Mouse (Mus musculus) layer of hippocampus, adult 8-10 months (tissue): ENCODE data around the gene Crat. TPM values are rescaled to one million over a fixed set of nuclear protein-coding genes. Genes with fewer than 3 reads are reported as not detected.
"Not testable (repeated sequence)": the region's sequence is repeated elsewhere in the genome, so short reads cannot be mapped to it uniquely, and the experiment has no call there.

Source experiments
- DNase-seq, 2 experiments: peaks; one replicate each; pipeline ENCODE4 v3.0.0; 2022; ENCODE audit warnings: low spot score in 2 of 2
- total RNA-seq, 4 experiments: library from RNA; stranded (reverse); gene quantifications; 2 replicates each; pipeline ENCODE4 v1.2.4; 2022

Gene Crat
- total RNA-seq, 4 experiments from 2014 or later = 48.9 to 59.3 (median 50.7) TPM

GRCm38 (mm10) chr2:30440701-30441517 lies 25.3 kb upstream of the Crat start:
- peak in 1 of 2 experiments; percentile 57 for DNase-seq

- no peak for DNase-seq
These were observed 24.6 kb upstream of the Crat start for GRCm38 (mm10) chr2:30440211-30440700.

DNA sequence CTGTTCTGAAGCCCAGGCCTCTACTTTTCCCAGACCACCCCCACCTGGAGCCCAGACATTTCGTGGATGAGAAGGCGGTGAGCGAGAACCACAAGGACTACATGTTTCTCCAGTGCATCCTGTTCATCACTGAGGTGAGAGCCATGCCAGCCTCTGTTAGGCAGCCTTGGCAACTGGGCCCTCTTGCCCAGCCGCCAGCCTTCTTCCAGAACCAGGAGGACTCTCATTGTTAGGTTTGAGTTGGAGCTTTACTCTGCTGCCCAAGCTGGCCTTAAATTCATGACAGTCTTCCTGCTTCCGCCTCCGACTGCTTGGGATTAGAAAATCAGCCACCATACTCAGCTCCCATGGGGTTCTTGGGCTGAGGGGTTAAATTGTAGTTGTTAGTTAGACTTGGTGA lies 24.0 kb upstream of the Crat start:
- DNase-seq = no peak

GRCm38 (mm10) chr2:30437791-30438190 lies 22.2 kb upstream of the Crat start:
- no peak for DNase-seq

GRCm38 (mm10) chr2:30436809-30437208 lies 21.2 kb upstream of the Crat start:
- DNase-seq = no peak

- no peak for DNase-seq
These were observed 20.5 kb upstream of the Crat start for GRCm38 (mm10) chr2:30436156-30436545.

DNA sequence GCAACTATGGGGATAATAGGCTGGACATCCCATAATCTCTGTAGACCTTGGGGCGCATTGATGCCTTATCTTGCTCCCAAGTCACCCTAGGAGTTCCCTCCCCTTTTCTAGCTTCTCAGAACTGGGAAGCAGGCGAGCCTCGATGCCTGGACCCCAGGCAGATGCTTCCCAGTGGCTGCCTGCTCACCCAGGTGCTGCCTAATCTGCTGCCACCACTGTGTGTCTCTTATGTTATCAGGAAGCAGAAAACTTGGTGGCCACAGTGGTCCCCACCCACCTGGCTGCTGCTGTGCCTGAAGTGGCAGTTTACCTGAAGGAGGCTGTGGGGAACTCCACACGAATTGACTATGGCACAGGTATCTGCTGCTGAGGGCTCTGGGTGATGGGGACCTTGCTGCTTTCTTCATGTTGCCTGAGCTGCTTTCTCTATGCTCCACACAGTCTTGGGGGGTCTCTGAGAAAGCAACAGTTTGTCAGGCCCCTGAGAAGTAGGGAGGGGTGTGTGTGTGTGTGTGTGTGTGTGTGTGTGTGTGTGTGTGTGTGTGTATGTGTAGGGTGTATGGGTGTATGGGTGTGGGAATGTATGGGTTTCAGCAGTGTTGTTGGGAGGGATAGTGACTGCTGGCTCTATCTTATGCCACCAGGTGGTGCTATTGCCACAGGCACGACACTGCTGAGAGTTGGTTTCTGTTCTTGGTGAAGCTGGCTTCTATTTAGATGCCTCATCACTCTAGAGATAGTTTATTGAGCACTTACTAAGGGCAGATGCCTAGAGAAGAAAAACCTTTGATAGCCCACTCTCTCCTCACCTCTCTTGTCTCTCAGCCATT lies 19.9 kb upstream of the Crat start:
- DNase-seq = peak in 1 of 2 experiments; percentile 76

GRCm38 (mm10) chr2:30429156-30429555 lies 13.5 kb upstream of the Crat start:
- no peak for DNase-seq

DNA sequence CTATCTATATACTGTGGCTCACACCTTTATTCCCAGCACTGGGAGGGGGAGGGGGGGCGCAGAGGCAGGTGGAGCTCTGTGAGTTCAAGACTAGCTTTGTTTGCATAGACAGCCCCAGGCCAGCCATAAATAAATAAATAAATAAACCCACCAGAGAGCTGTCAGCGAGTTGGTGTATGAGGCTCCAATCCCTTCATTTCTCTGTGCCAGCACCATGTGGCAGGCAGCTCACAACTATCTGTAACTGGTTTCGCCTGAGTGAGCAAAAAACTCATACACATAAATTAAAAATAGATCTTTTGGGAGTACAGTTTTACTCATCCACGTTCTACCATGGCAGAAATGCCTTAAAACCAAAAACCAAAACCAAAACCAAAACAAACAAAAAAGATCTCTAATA lies 5.8 kb upstream of the Crat start:
- DNase-seq = no peak

- no peak for DNase-seq
These were observed 3.5 kb upstream of the Crat start for GRCm38 (mm10) chr2:30419112-30419511.

GRCm38 (mm10) chr2:30418259-30418658 lies 2.6 kb upstream of the Crat start:
- DNase-seq = no peak

DNA sequence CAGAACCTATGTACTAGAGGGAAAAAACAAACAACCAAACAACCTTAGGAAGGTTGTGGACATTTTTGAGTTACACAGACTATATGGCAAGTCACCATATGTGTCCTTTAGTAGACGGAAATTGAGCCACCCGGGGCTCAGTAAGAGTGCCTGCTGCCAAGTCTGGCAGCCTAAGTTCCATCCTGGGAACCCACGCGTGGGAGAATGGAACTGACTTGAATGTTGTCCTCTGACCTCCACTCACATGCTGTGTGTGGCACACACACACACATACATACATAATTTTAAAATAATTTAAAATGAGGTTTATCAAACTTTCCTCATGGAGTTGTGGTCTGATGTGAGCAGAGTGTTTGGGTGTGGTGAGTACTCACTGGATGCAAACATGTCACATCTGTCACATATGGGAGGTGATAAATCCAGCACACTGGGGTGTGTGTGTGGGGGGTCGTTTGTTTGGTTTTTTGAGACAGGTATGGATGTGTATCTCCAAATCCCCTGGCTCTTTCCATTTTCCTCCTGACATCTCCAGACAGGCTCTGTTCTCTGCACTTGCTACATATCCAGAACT lies 2.1 kb upstream of the Crat start:
- no peak for DNase-seq

- not testable (repeated sequence) for DNase-seq
These were observed 1.5 kb upstream of the Crat start for GRCm38 (mm10) chr2:30417154-30417553.

DNA sequence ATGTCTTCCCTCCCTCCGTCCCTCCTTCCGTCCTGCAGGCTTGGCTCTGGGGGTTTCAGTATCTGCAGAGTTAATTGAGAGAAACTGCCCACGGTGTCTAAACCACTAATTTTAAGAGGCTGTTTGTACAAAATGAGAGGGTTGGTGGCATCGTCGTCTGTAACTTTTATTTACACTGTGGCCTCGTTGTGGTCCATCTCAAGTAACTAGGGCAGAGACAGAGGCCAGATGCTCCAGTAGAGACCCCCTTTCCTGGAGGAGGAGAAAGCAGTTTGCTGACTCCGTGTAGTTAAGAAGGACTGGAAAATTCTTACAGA lies 994 bp upstream of the Crat start:
- DNase-seq = no peak

- DNase-seq = peak; percentile 88 to 92
These were observed 479 bp upstream of the Crat start, which contains the start of gene Ptpa for GRCm38 (mm10) chr2:30415936-30416648. Gene Ptpa (plus strand): TSS chr2:30416039.

GRCm38 (mm10) chr2:30414681-30415080 lies 932 bp downstream of the Crat start:
- no peak for DNase-seq

GRCm38 (mm10) chr2:30414101-30414500 lies 1.5 kb downstream of the Crat start:
- no peak for DNase-seq

GRCm38 (mm10) chr2:30413038-30413973 lies 2.3 kb downstream of the Crat start:
- no peak for DNase-seq

- no peak for DNase-seq
These were observed 6.0 kb downstream of the Crat start for GRCm38 (mm10) chr2:30409454-30410176.
